Mouse (Mus musculus) ES-Bruce4 (cell line): ENCODE results near the gene Mfn2.

Source experiments
- CTCF ChIP-seq: IDR thresholded peaks from one replicate; pipeline ENCODE4 v1.8.1; 2011; ENCODE audit warnings: low read depth, low read length
- POLR2A ChIP-seq: IDR thresholded peaks from one replicate; pipeline ENCODE4 v1.8.1; 2011; ENCODE audit warnings: low read length; ENCODE audit not compliant: insufficient read depth

GRCm38 (mm10) chr4:147886158-147886557, 18.3 kb downstream of the Mfn2 start:
- TF ChIP-seq POLR2A, result no peak
- TF ChIP-seq CTCF, result no peak
